Mouse (Mus musculus): ENCODE measurements around the gene Hivep1. TPM values are rescaled to one million over a fixed set of nuclear protein-coding genes. Genes with fewer than 3 reads are reported as not detected.
A peak's percentile ranks its signal among the peaks of the same experiment; 100 is the strongest.

Hivep1 gene
- total RNA-seq, 1 experiment, result 8.1 TPM

DNA sequence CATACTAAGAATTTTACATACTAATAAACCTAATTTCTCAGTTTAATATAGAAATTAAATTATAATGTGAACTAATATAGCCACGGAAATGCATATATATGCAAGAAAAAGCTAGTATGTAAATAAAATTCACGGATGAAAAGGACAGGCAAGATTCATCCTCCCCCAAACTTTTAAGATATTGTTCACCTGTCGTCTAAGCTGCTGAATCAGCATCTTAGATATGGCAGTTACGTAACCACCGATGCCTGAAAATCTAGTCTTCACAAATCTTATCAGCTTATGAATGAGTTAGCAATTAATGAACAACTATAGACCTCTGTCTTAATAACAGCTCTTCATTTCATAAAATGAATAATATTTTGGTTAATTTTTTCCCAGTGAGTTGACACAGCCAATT lies 130.8 kb downstream of the Hivep1 start:
- Histone ChIP-seq H3K4me1 (ENCODE audit: control insufficient read depth in 2 of 2, insufficient read depth in 2 of 2, low read length in 2 of 2, poor library complexity in 1 of 2) (peaks cover 0 to 3% of the 10 kb centered on the region in 2 experiments; a peak in 1 of 4 replicates), H3K9ac (ENCODE audit: insufficient read depth, low read depth, low read length, poor library complexity, severe bottlenecking) (no peak overlapping the region), H3K4me3 (ENCODE audit: insufficient read depth in 1 of 2, low read depth in 1 of 2, low read length in 2 of 2, poor library complexity in 1 of 2, severe bottlenecking in 1 of 2) (no peak overlapping the region), H3K36me3 (ENCODE audit: control insufficient read depth, insufficient read depth, low read length, poor library complexity, severe bottlenecking) (peaks cover 4% of the 10 kb centered on the region; the same call in 1 of the 2 replicates), H3K9me3 (ENCODE audit: control insufficient read depth, insufficient read depth, low read depth, low read length) (no peaks in the 10 kb centered on the region), H3K27ac (ENCODE audit: insufficient read depth, low read depth, low read length, poor library complexity, severe bottlenecking) (no peak overlapping the region)
- DNase-seq (ENCODE audit: low read depth, low spot score), result no peak
- TF ChIP-seq CHD2 (IDR thresholded peaks at IDR 0.05; ENCODE audit: low read depth, low read length), result no peak
- peak; percentile 69 for TF ChIP-seq MAFK (IDR thresholded peaks at IDR 0.05; ENCODE audit: insufficient read depth, low read depth, low read length)
- TF ChIP-seq ZNF384 (IDR thresholded peaks at IDR 0.05; ENCODE audit: low read depth, low read length), result no peak
- TF ChIP-seq ZC3H11A (IDR thresholded peaks at IDR 0.05; ENCODE audit: borderline replicate concordance, low read depth, low read length), result no peak
- in situ Hi-C loops (cut with MboI; ENCODE audit: low sequenced_read_pairs in 2 of 2, unreplicated experiment in 2 of 2), result no loop called here

DNA sequence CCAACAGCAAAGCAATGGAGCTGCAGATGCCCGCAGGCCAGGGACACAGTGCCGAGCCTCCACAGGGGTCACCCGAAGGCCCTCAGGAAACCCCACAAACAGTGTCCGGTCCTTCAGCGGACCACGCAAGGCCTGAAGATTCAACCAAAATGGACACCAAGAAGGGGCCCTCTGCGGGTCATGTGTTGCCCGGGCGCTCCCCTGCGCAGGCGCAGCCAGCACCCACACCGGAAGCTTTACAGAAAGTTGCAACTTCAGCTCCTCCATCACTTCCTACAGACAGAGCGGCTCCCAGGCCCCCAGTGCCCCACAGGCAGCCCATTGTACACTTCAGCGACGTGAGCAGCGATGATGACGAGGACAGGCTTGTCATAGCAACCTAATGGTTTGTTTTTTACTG lies 132.3 kb downstream of the Hivep1 start:
- Histone ChIP-seq H3K9me3 (ENCODE audit: control insufficient read depth, insufficient read depth, low read depth, low read length) (no peaks in the 10 kb centered on the region), H3K27ac (ENCODE audit: insufficient read depth, low read depth, low read length, poor library complexity, severe bottlenecking) (no peak overlapping the region), H3K4me1 (ENCODE audit: control insufficient read depth in 2 of 2, insufficient read depth in 2 of 2, low read length in 2 of 2, poor library complexity in 1 of 2) (peaks cover 0 to 3% of the 10 kb centered on the region in 2 experiments; a peak in 1 of 4 replicates), H3K9ac (ENCODE audit: insufficient read depth, low read depth, low read length, poor library complexity, severe bottlenecking) (peak overlapping the region; percentile 71), H3K4me3 (ENCODE audit: insufficient read depth in 1 of 2, low read depth in 1 of 2, low read length in 2 of 2, poor library complexity in 1 of 2, severe bottlenecking in 1 of 2) (peak overlapping the region; percentile 64 to 67), H3K36me3 (ENCODE audit: control insufficient read depth, insufficient read depth, low read length, poor library complexity, severe bottlenecking) (peaks cover 4% of the 10 kb centered on the region; the same call in 1 of the 2 replicates)
- no peak for DNase-seq (ENCODE audit: low read depth, low spot score)
- in situ Hi-C loops (cut with MboI; ENCODE audit: low sequenced_read_pairs in 2 of 2, unreplicated experiment in 2 of 2), result no loop called here
- TF ChIP-seq HCFC1 (IDR thresholded peaks at IDR 0.05; ENCODE audit: borderline replicate concordance, insufficient read depth, low read length) (no peak), ZNF384 (IDR thresholded peaks at IDR 0.05; ENCODE audit: low read depth, low read length) (no peak), ZC3H11A (IDR thresholded peaks at IDR 0.05; ENCODE audit: borderline replicate concordance, low read depth, low read length) (no peak), CHD2 (IDR thresholded peaks at IDR 0.05; ENCODE audit: low read depth, low read length) (no peak), MAFK (IDR thresholded peaks at IDR 0.05; ENCODE audit: insufficient read depth, low read depth, low read length) (no peak)

DNA sequence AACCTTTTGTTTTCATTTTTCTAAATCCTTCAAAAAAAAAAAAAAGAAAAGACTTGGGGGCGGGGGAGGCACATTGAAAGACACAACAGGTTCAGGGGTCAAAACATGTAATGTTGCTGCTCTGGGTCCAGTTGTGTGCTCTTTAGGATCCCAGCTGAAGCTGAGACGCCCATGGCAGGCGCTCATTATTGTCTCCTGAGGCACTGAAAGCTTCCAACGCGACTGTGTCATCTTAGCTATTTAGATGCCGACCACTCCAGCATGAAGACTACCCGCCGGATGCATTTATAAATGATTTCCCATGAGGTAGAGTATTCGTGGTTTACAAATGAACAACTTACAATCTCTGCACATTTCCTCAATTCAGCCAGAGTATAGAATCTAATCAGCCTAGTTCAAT lies 141.2 kb downstream of the Hivep1 start:
- H3K9me3 ChIP-seq (ENCODE audit: control insufficient read depth, insufficient read depth, low read depth, low read length), result no peaks in the 10 kb centered on the region
- H3K27ac ChIP-seq (ENCODE audit: insufficient read depth, low read depth, low read length, poor library complexity, severe bottlenecking), result no peak overlapping the region
- no peaks in the 10 kb centered on the region for H3K4me1 ChIP-seq (ENCODE audit: control insufficient read depth in 2 of 2, insufficient read depth in 2 of 2, low read length in 2 of 2, poor library complexity in 1 of 2)
- H3K9ac ChIP-seq (ENCODE audit: insufficient read depth, low read depth, low read length, poor library complexity, severe bottlenecking), result no peak overlapping the region
- no peak for TF ChIP-seq HCFC1 (IDR thresholded peaks at IDR 0.05; ENCODE audit: borderline replicate concordance, insufficient read depth, low read length)
- no peak for TF ChIP-seq ZNF384 (IDR thresholded peaks at IDR 0.05; ENCODE audit: low read depth, low read length)
- TF ChIP-seq MAFK (IDR thresholded peaks at IDR 0.05; ENCODE audit: insufficient read depth, low read depth, low read length), result no peak
- TF ChIP-seq ZC3H11A (IDR thresholded peaks at IDR 0.05; ENCODE audit: borderline replicate concordance, low read depth, low read length), result no peak
- TF ChIP-seq CHD2 (IDR thresholded peaks at IDR 0.05; ENCODE audit: low read depth, low read length), result no peak
- in situ Hi-C loops (cut with MboI; ENCODE audit: low sequenced_read_pairs in 2 of 2, unreplicated experiment in 2 of 2), result no loop called here
- DNase-seq (ENCODE audit: low read depth, low spot score), result no peak
- no peak overlapping the region for H3K4me3 ChIP-seq (ENCODE audit: insufficient read depth in 1 of 2, low read depth in 1 of 2, low read length in 2 of 2, poor library complexity in 1 of 2, severe bottlenecking in 1 of 2)
- no peaks in the 10 kb centered on the region for H3K36me3 ChIP-seq (ENCODE audit: control insufficient read depth, insufficient read depth, low read length, poor library complexity, severe bottlenecking)

DNA sequence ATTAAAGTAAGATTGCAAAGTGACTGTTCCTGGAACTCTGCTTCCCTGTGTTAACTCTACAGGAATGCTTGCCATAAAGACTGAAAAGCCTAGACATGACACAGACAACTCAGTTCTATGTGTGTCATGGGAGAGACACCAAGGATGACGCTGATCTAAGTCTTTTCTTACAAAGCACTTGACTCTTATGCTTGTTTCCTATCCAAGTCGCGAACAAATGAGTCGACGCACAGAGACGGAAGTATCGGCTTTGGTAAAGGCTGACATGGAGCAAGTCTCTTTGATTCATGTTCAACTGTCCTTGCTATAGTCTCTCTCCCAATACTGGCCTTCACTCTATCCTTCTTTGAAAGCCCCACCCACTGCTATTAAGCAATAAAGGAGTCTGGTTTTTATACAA lies 143.8 kb downstream of the Hivep1 start:
- H3K27ac ChIP-seq (ENCODE audit: insufficient read depth, low read depth, low read length, poor library complexity, severe bottlenecking), result no peak overlapping the region
- no peaks in the 10 kb centered on the region for H3K4me1 ChIP-seq (ENCODE audit: control insufficient read depth in 2 of 2, insufficient read depth in 2 of 2, low read length in 2 of 2, poor library complexity in 1 of 2)
- no peak overlapping the region for H3K4me3 ChIP-seq (ENCODE audit: insufficient read depth in 1 of 2, low read depth in 1 of 2, low read length in 2 of 2, poor library complexity in 1 of 2, severe bottlenecking in 1 of 2)
- H3K9me3 ChIP-seq (ENCODE audit: control insufficient read depth, insufficient read depth, low read depth, low read length), result no peaks in the 10 kb centered on the region
- in situ Hi-C loops (cut with MboI; ENCODE audit: low sequenced_read_pairs in 2 of 2, unreplicated experiment in 2 of 2), result no loop called here
- H3K9ac ChIP-seq (ENCODE audit: insufficient read depth, low read depth, low read length, poor library complexity, severe bottlenecking), result no peak overlapping the region
- TF ChIP-seq CHD2 (IDR thresholded peaks at IDR 0.05; ENCODE audit: low read depth, low read length) (no peak), HCFC1 (IDR thresholded peaks at IDR 0.05; ENCODE audit: borderline replicate concordance, insufficient read depth, low read length) (no peak), ZC3H11A (IDR thresholded peaks at IDR 0.05; ENCODE audit: borderline replicate concordance, low read depth, low read length) (no peak), ZNF384 (IDR thresholded peaks at IDR 0.05; ENCODE audit: low read depth, low read length) (no peak), MAFK (IDR thresholded peaks at IDR 0.05; ENCODE audit: insufficient read depth, low read depth, low read length) (no peak)
- DNase-seq (ENCODE audit: low read depth, low spot score), result no peak
- no peaks in the 10 kb centered on the region for H3K36me3 ChIP-seq (ENCODE audit: control insufficient read depth, insufficient read depth, low read length, poor library complexity, severe bottlenecking)

DNA sequence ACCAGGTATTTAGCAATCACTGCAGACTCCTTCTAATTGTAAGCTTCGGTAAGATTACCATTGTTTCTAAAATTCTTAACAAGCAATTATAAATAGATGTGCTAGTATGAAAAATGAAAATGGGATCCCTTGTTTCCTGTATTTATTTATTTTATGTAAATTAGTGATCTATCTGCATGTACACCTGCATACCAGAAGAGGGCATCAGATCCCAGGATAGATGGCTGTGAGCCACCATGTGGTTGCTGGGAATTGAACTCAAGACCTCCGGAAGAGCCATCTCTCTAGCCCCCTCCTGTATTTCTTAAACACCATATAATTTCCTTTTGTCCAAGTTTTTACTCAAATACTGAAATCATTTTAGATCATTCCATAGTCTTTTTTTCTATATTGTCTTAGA lies 145.8 kb downstream of the Hivep1 start:
- in situ Hi-C loops (cut with MboI; ENCODE audit: low sequenced_read_pairs in 2 of 2, unreplicated experiment in 2 of 2), result no loop called here
- TF ChIP-seq HCFC1 (IDR thresholded peaks at IDR 0.05; ENCODE audit: borderline replicate concordance, insufficient read depth, low read length), result no peak
- TF ChIP-seq CHD2 (IDR thresholded peaks at IDR 0.05; ENCODE audit: low read depth, low read length), result no peak
- no peak for TF ChIP-seq ZC3H11A (IDR thresholded peaks at IDR 0.05; ENCODE audit: borderline replicate concordance, low read depth, low read length)
- no peak for TF ChIP-seq ZNF384 (IDR thresholded peaks at IDR 0.05; ENCODE audit: low read depth, low read length)
- no peak for TF ChIP-seq MAFK (IDR thresholded peaks at IDR 0.05; ENCODE audit: insufficient read depth, low read depth, low read length)
- no peak for DNase-seq (ENCODE audit: low read depth, low spot score)
- no peaks in the 10 kb centered on the region for H3K4me1 ChIP-seq (ENCODE audit: control insufficient read depth in 2 of 2, insufficient read depth in 2 of 2, low read length in 2 of 2, poor library complexity in 1 of 2)
- no peaks in the 10 kb centered on the region for H3K36me3 ChIP-seq (ENCODE audit: control insufficient read depth, insufficient read depth, low read length, poor library complexity, severe bottlenecking)
- no peak overlapping the region for H3K4me3 ChIP-seq (ENCODE audit: insufficient read depth in 1 of 2, low read depth in 1 of 2, low read length in 2 of 2, poor library complexity in 1 of 2, severe bottlenecking in 1 of 2)
- H3K27ac ChIP-seq (ENCODE audit: insufficient read depth, low read depth, low read length, poor library complexity, severe bottlenecking), result no peak overlapping the region
- H3K9ac ChIP-seq (ENCODE audit: insufficient read depth, low read depth, low read length, poor library complexity, severe bottlenecking), result no peak overlapping the region
- no peaks in the 10 kb centered on the region for H3K9me3 ChIP-seq (ENCODE audit: control insufficient read depth, insufficient read depth, low read depth, low read length)

All from ES-E14 (cell line).